Mouse (Mus musculus) lung, postnatal 0 days (tissue): Measurements from ENCODE around the gene Rwdd1. TPM values are rescaled to one million over a fixed set of nuclear protein-coding genes. Genes with fewer than 3 reads are reported as not detected.

Experiments
- ATAC-seq: fragments of 200-750 bp; cut with Nextera tagmentation; 2 replicates; pipeline ENCODE4 v1.8.0; 2017; ENCODE audit warnings: moderate library complexity
- DNase-seq: peaks from one replicate; pipeline ENCODE4 v3.0.0-alpha.2; 2016; ENCODE audit warnings: low spot score
- H3K27ac ChIP-seq: fragments of 300-500 bp; sonication (generic); 2 replicates; pipeline ENCODE4 v1.5.1; 2014; ENCODE audit warnings: antibody characterized with exemption, mild to moderate bottlenecking, low read length, mixed read lengths
- H3K27me3 ChIP-seq: fragments of 300-500 bp; sonication (generic); replicated peaks from 2 replicates; pipeline ENCODE4 v1.6.1; 2014; ENCODE audit warnings: low read length, mixed read lengths; ENCODE audit not compliant: insufficient read depth
- H3K36me3 ChIP-seq: fragments of 300-500 bp; sonication (generic); 2 replicates; pipeline ENCODE4 v1.6.1; 2014; ENCODE audit warnings: low read length, mixed read lengths; ENCODE audit not compliant: insufficient read depth
- H3K4me1 ChIP-seq: fragments of 300-500 bp; sonication (generic); 2 replicates; pipeline ENCODE4 v1.6.1; 2014; ENCODE audit warnings: antibody characterized with exemption, low read depth, low read length, mixed read lengths; ENCODE audit not compliant: insufficient read depth
- H3K4me2 ChIP-seq: fragments of 300-500 bp; sonication (generic); replicated peaks from 2 replicates; pipeline ENCODE4 v1.6.1; 2014; ENCODE audit warnings: low read depth, mild to moderate bottlenecking, low read length, moderate library complexity, mixed read lengths
- H3K4me3 ChIP-seq: fragments of 300-500 bp; sonication (generic); 2 replicates; pipeline ENCODE4 v1.5.1; 2014; ENCODE audit warnings: low read depth, low read length
- H3K9ac ChIP-seq: fragments of 300-500 bp; sonication (generic); replicated peaks from 2 replicates; pipeline ENCODE4 v1.6.1; 2014; ENCODE audit warnings: low read depth, mild to moderate bottlenecking
- H3K9me3 ChIP-seq: fragments of 300-500 bp; sonication (generic); 2 replicates; pipeline ENCODE4 v1.6.1; 2016; ENCODE audit warnings: low read length, mixed read lengths
- CTCF ChIP-seq: IDR thresholded peaks from 2 replicates; pipeline ENCODE4 v1.5.1; 2016; ENCODE audit warnings: antibody characterized with exemption, mild to moderate bottlenecking
- EP300 ChIP-seq: IDR thresholded peaks from 2 replicates; pipeline ENCODE4 v1.6.1; 2016; ENCODE audit warnings: antibody characterized with exemption, mild to moderate bottlenecking, control low read depth
- WGBS: fragments of 180-500 bp; shearing (Covaris S2); extraction: QIAGEN DNeasy Blood & Tissue Kit; methylation state at CpG from one replicate; pipeline ENCODE4 v1.1.7; 2014; 5-methylcytosine and 5-hydroxymethylcytosine counted together
- polyA plus RNA-seq: library from polyadenylated mRNA; unstranded; fragments of >200 nt; fragmentation: Nextera tagmentation; extraction: Ambion mirVana; gene quantifications from 2 replicates; pipeline ENCODE4 v1.2.1, GENCODE M21; 2015

The Rwdd1 gene
- polyA plus RNA-seq, 1 experiment from 2014 or later: 96.5 TPM

GRCm38 (mm10) chr10:33986771-33987170, 32.7 kb downstream of the Rwdd1 start:
- DNase-seq (peak; percentile 89), ATAC-seq (peak; percentile 59)
- no peaks in the 10 kb centered on the region for H3K9me3 ChIP-seq
- no peak for TF ChIP-seq EP300
- peak; percentile 100 for TF ChIP-seq CTCF
- 8% methylated on average over 4 of the region's 4 CpGs for WGBS
- no peaks in the 10 kb centered on the region for H3K4me1 ChIP-seq
- H3K36me3 ChIP-seq: 0 out of 2 replicates have a peak, but pooled peaks cover 7% of the 10 kb centered on the region
- H3K4me2 ChIP-seq: no peak overlapping the region
- no peaks in the 10 kb centered on the region for H3K27me3 ChIP-seq
- no peak overlapping the region for H3K4me3 ChIP-seq
- no peak overlapping the region for H3K9ac ChIP-seq
- H3K27ac ChIP-seq: no peak overlapping the region

- H3K27ac ChIP-seq: no peak overlapping the region
- 58% methylated on average over 7 of the region's 7 CpGs for WGBS
- H3K36me3 ChIP-seq: no peaks in the 10 kb centered on the region
- H3K27me3 ChIP-seq: no peaks in the 10 kb centered on the region
- TF ChIP-seq EP300: peak; percentile 37; the same call in 1 of the 2 replicates
- no peak for TF ChIP-seq CTCF
- no peak overlapping the region for H3K4me3 ChIP-seq
- H3K4me2 ChIP-seq: no peak overlapping the region
- DNase-seq (peak; percentile 58), ATAC-seq (no peak; the same call in 1 of the 2 replicates)
- no peaks in the 10 kb centered on the region for H3K4me1 ChIP-seq
- no peaks in the 10 kb centered on the region for H3K9me3 ChIP-seq
- no peak overlapping the region for H3K9ac ChIP-seq
Measured at GRCm38 (mm10) chr10:33974781-33975494, 44.5 kb downstream of the Rwdd1 start.

- Histone ChIP-seq H3K9ac (no peak overlapping the region), H3K4me1 (no peaks in the 10 kb centered on the region), H3K27ac (no peak overlapping the region), H3K27me3 (no peaks in the 10 kb centered on the region), H3K4me2 (no peak overlapping the region), H3K4me3 (no peak overlapping the region), H3K9me3 (no peaks in the 10 kb centered on the region), H3K36me3 (no peaks in the 10 kb centered on the region)
- TF ChIP-seq CTCF (no peak), EP300 (no peak)
- ATAC-seq: no peak
- DNase-seq: no peak
- 66% methylated on average over 3 of the region's 3 CpGs for WGBS
Measured at GRCm38 (mm10) chr10:33952509-33952908, 66.9 kb downstream of the Rwdd1 start.

DNA sequence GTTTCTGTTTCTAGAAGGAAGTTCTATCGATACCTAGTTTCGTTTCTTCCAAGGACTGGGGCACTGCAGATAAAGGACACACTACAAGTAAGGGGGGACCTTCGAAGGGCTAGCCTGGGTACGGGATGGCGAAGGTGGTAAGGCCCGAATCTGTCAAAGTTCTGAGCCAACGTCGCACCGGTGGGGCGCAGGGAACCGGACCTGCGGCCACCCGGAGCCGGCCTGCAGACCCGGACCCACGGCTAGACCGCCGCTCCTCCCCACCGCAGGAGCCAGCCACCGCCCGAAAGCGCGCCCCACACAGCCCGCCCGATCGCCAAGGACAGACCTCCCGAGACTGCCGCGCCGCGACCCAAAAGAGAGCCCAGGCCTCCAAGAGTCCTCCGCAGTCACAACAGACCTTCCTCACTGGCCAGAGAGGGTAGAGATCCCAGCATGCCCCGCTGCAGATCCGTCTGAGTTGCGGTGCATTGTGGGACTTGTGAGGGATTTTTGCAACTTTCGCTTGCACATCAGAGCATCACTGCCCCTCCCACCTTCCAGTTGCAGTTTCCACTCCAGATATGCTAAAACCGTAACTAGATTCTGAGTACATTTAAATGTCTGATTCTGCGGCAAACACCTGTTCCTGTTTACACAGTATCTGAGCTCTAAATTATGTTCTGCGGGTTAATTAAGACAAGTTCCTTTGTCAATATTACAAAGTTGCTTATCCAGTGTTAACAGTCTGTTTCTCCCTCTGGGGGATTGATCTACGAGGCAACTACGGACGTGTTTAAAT, 68.4 kb downstream of the Rwdd1 start, which contains the start of gene Zup1:
Gene Zup1 (minus strand): TSS at position 467 of the 781 bp plus-strand sequence.
- TF ChIP-seq CTCF (no peak), EP300 (no peak)
- H3K4me2 ChIP-seq: peak within 1 kb of the TSS; percentile 72
- WGBS: 1% methylated on average over 39 of the region's 42 CpGs
- H3K9ac ChIP-seq: peak within 1 kb of the TSS; percentile 97
- H3K4me3 ChIP-seq: peak within 1 kb of the TSS; percentile 85
- H3K27me3 ChIP-seq: no peaks in the 10 kb centered on the region
- no peaks in the 10 kb centered on the region for H3K36me3 ChIP-seq
- peak; percentile 97 for ATAC-seq
- no peaks in the 10 kb centered on the region for H3K9me3 ChIP-seq
- DNase-seq: peak; percentile 97
- no peaks in the 10 kb centered on the region for H3K4me1 ChIP-seq
- H3K27ac ChIP-seq: peak within 1 kb of the TSS; percentile 89

Other genes with a start within 250 kb of the Rwdd1 start
- not detected in 2 replicates for gene Sult3a2, start 232.9 kb downstream of the Rwdd1 start, polyA plus RNA-seq
- gene Sult3a1, start 161.9 kb downstream of the Rwdd1 start, polyA plus RNA-seq: not detected in 2 replicates
- gene Rsph4a, start 114.5 kb downstream of the Rwdd1 start, polyA plus RNA-seq: 2.1 and 2.6 TPM in 2 replicates
- 13.7 and 17.4 TPM in 2 replicates for gene Zup1, start 68.4 kb downstream of the Rwdd1 start, polyA plus RNA-seq
- gene Trappc3l, start 18.0 kb upstream of the Rwdd1 start, polyA plus RNA-seq: not detected in 2 replicates
- gene Calhm4, start 24.7 kb upstream of the Rwdd1 start, polyA plus RNA-seq: not detected in 2 replicates
- gene Calhm5, start 76.9 kb upstream of the Rwdd1 start, polyA plus RNA-seq: 1.2 and 1.3 TPM in 2 replicates
- gene Calhm6, start 108.4 kb upstream of the Rwdd1 start, polyA plus RNA-seq: 1.1 TPM in 2 replicates
- gene Dse, start 188.1 kb upstream of the Rwdd1 start, polyA plus RNA-seq: 15.4 and 17.0 TPM in 2 replicates